Mouse (Mus musculus): ENCODE data around the gene Map3k3.
A peak's percentile ranks its signal among the peaks of the same experiment; 100 is the strongest.

GRCm38 (mm10) chr11:106054600-106054999 is 29.8 kb upstream of the Map3k3 start:
- no peak; the same call in 1 of the 2 replicates for TF ChIP-seq CTCF (IDR thresholded peaks at IDR 0.05; ENCODE audit: low read depth)
- peak; percentile 27; the same call in 1 of the 2 replicates for TF ChIP-seq EP300 (IDR thresholded peaks at IDR 0.05; ENCODE audit: low read depth)
